Mouse (Mus musculus) liver, embryonic 13.5 days (tissue): ENCODE results near the gene Tbc1d1. TPM values are rescaled to one million over a fixed set of nuclear protein-coding genes. Genes with fewer than 3 reads are reported as not detected.
"Not testable (repeated sequence)": the region's sequence is repeated elsewhere in the genome, so short reads cannot be mapped to it uniquely, and the experiment has no call there.

ENCODE experiments used
- ATAC-seq: fragments of 200-750 bp; cut with Nextera tagmentation; 2 replicates; pipeline ENCODE4 v1.8.0; 2017; ENCODE audit warnings: low read depth, mild to moderate bottlenecking, moderate number of reproducible peaks, moderate library complexity
- DNase-seq: peaks from one replicate; pipeline ENCODE4 v3.0.0; 2022
- H3K27ac ChIP-seq: fragments of 300-500 bp; sonication (generic); 2 replicates; pipeline ENCODE4 v1.5.1; 2015; ENCODE audit warnings: moderate library complexity, mild to moderate bottlenecking, inconsistent platforms
- H3K27me3 ChIP-seq: fragments of 300-500 bp; sonication (generic); 2 replicates; pipeline ENCODE4 v1.6.1; 2015; ENCODE audit warnings: mild to moderate bottlenecking, inconsistent platforms
- H3K36me3 ChIP-seq: fragments of 300-500 bp; sonication (generic); 2 replicates; pipeline ENCODE4 v1.6.1; 2015; ENCODE audit warnings: mild to moderate bottlenecking, inconsistent platforms
- H3K4me1 ChIP-seq: fragments of 300-500 bp; sonication (generic); replicated peaks from 2 replicates; pipeline ENCODE4 v1.6.1; 2015; ENCODE audit warnings: inconsistent platforms
- H3K4me2 ChIP-seq: fragments of 300-500 bp; sonication (generic); 2 replicates; pipeline ENCODE4 v1.6.1; 2015; ENCODE audit warnings: inconsistent platforms, mild to moderate bottlenecking, moderate library complexity
- H3K4me3 ChIP-seq: fragments of 300-500 bp; sonication (generic); replicated peaks from 2 replicates; pipeline ENCODE4 v1.5.1; 2015; ENCODE audit warnings: mild to moderate bottlenecking, inconsistent platforms
- H3K9ac ChIP-seq: fragments of 300-500 bp; sonication (generic); 2 replicates; pipeline ENCODE4 v1.6.1; 2015; ENCODE audit warnings: mild to moderate bottlenecking, inconsistent platforms
- H3K9me3 ChIP-seq: fragments of 300-500 bp; sonication (generic); replicated peaks from 2 replicates; pipeline ENCODE4 v1.6.1; 2016; ENCODE audit warnings: inconsistent platforms
- WGBS: fragments of 180-500 bp; shearing (Covaris S2); methylation state at CpG from one replicate; pipeline ENCODE4 v1.1.7; 2015; ENCODE audit not compliant: insufficient replicate concordance; 5-methylcytosine and 5-hydroxymethylcytosine counted together
- polyA plus RNA-seq: library from polyadenylated mRNA; unstranded; fragments of >200 nt; fragmentation: Nextera tagmentation; extraction: Ambion mirVana; gene quantifications from 2 replicates; pipeline ENCODE4 v1.2.1, GENCODE M21; 2015

Gene Tbc1d1
- polyA plus RNA-seq, 1 experiment from 2014 or later, result 7.0 TPM

DNA sequence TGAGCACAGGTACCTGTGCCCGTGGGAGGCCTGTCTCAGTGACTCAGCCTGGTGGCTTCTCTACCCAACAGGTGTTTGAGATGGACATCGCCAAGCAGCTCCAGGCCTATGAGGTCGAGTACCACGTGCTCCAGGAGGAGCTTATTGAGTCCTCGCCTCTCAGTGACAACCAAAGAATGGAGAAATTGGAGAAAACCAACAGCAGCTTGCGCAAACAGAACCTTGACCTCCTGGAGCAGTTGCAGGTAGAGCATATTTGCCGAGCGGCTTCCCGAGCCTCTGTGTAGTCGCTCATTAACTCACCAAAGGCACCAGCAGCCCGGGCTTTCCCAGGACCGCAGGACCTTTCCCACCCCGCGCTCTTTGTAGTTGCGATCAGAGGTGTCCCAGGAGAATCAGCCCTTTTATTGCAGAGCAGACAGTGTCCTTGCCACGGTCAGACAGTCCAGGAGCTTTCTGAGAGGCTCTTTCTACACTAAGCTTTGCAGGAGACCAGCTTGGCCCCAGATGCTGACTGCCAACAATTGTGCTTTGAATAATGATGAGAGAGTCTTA is 189.2 kb downstream of the Tbc1d1 start:
- no peaks in the 10 kb centered on the region for H3K27me3 ChIP-seq
- H3K4me2 ChIP-seq, result no peak overlapping the region
- peak; percentile 82 for ATAC-seq
- H3K9ac ChIP-seq, result no peak overlapping the region
- H3K9me3 ChIP-seq, result no peaks in the 10 kb centered on the region
- peaks cover 18% of the 10 kb centered on the region for H3K36me3 ChIP-seq
- H3K27ac ChIP-seq, result peak overlapping the region; percentile 76
- DNase-seq, result peak; percentile 8
- no peak overlapping the region for H3K4me3 ChIP-seq
- peaks cover 23% of the 10 kb centered on the region for H3K4me1 ChIP-seq
- 73% methylated on average over 16 of the region's 16 CpGs for WGBS

GRCm38 (mm10) chr5:64345761-64346160 is 189.7 kb downstream of the Tbc1d1 start:
- H3K27me3 ChIP-seq, result no peaks in the 10 kb centered on the region
- H3K27ac ChIP-seq, result peak overlapping the region; percentile 76
- WGBS, result 69% methylated on average over 7 of the region's 7 CpGs
- DNase-seq (no peak), ATAC-seq (no peak)
- H3K36me3 ChIP-seq, result peaks cover 20% of the 10 kb centered on the region
- H3K4me2 ChIP-seq, result no peak overlapping the region
- H3K4me3 ChIP-seq, result no peak overlapping the region
- H3K9ac ChIP-seq, result no peak overlapping the region
- H3K9me3 ChIP-seq, result no peaks in the 10 kb centered on the region
- H3K4me1 ChIP-seq, result peaks cover 23% of the 10 kb centered on the region

DNA sequence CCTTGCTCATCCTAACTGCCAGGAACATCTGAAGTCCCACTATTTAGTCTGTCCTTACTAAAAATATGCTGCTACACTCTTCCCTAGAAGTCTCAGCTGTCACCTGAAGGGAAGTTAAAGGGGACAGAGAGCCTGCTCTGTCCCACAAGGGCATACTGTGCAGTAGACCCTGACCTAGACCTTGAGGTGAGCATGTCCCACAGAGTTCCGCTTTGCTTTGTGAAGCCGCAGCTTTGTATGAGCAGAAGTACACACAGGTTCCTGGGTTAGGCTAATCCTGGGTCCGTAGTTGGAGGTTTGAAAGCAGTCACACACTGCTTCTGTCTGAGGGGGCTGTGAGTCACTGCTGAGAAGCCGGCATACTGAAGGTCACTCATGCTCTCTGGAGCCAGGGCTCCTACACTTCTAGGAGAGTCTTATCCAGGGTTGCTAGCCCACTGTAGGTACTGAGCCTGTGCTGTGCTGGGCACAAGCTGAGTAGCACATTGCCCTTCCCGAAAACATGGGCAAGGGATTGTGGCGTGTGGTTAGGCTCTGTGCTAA is 190.3 kb downstream of the Tbc1d1 start:
- Histone ChIP-seq H3K4me1 (peaks cover 22% of the 10 kb centered on the region), H3K4me3 (no peak overlapping the region), H3K36me3 (peaks cover 24% of the 10 kb centered on the region), H3K27me3 (no peaks in the 10 kb centered on the region), H3K9me3 (no peaks in the 10 kb centered on the region), H3K27ac (peak overlapping the region; percentile 76), H3K4me2 (no peak overlapping the region), H3K9ac (0 out of 2 replicates have a peak overlapping the region, but pooled peaks have one; percentile 29)
- 76% methylated on average over 6 of the region's 6 CpGs for WGBS
- DNase-seq, result no peak
- no peak for ATAC-seq

GRCm38 (mm10) chr5:64348166-64348565 is 192.1 kb downstream of the Tbc1d1 start:
- no peak overlapping the region for H3K9ac ChIP-seq
- no peak overlapping the region for H3K4me2 ChIP-seq
- H3K27ac ChIP-seq, result no peak overlapping the region
- H3K36me3 ChIP-seq, result peaks cover 24% of the 10 kb centered on the region
- no peak for ATAC-seq
- H3K4me1 ChIP-seq, result peaks cover 17% of the 10 kb centered on the region
- 89% methylated on average over 2 of the region's 2 CpGs for WGBS
- H3K9me3 ChIP-seq, result no peaks in the 10 kb centered on the region
- H3K4me3 ChIP-seq, result no peak overlapping the region
- no peak for DNase-seq
- no peaks in the 10 kb centered on the region for H3K27me3 ChIP-seq

- H3K4me1 ChIP-seq, result peaks cover 17% of the 10 kb centered on the region
- H3K4me2 ChIP-seq, result no peak overlapping the region
- peaks cover 24% of the 10 kb centered on the region for H3K36me3 ChIP-seq
- H3K27me3 ChIP-seq, result no peaks in the 10 kb centered on the region
- no peak overlapping the region for H3K27ac ChIP-seq
- H3K4me3 ChIP-seq, result no peak overlapping the region
- ATAC-seq (no peak), DNase-seq (no peak)
- 71% methylated on average over 8 of the region's 8 CpGs for WGBS
- no peak overlapping the region for H3K9ac ChIP-seq
- H3K9me3 ChIP-seq, result no peaks in the 10 kb centered on the region
These were observed 192.7 kb downstream of the Tbc1d1 start for GRCm38 (mm10) chr5:64348780-64349179.

DNA sequence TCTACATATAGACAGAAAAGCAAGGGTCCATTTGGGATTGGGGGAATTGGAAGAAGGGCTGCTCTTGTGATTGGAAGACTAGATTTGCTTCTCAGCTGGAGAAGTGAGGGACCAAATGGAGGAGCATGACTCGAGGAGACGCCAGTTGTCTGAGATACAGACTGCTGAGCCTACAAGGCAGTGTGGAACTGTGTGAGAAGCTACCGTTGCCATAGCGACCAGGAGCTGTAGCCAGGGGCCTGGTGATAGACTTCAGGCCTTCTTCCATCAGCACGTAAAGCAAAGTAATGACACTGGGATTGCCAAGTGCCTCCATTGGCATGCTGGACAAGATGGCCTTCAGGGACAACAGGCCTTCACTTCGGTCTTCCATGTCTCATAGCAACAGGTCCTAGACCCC is 195.9 kb downstream of the Tbc1d1 start:
- peaks cover 12% of the 10 kb centered on the region; the same call in 1 of the 2 replicates for H3K36me3 ChIP-seq
- no peaks in the 10 kb centered on the region for H3K27me3 ChIP-seq
- no peak overlapping the region for H3K4me3 ChIP-seq
- H3K9ac ChIP-seq, result no peak overlapping the region
- 71% methylated on average over 6 of the region's 6 CpGs for WGBS
- no peaks in the 10 kb centered on the region for H3K4me1 ChIP-seq
- ATAC-seq (no peak), DNase-seq (no peak)
- no peak overlapping the region for H3K4me2 ChIP-seq
- no peak overlapping the region for H3K27ac ChIP-seq
- H3K9me3 ChIP-seq, result no peaks in the 10 kb centered on the region

GRCm38 (mm10) chr5:64358639-64359584 is 202.8 kb downstream of the Tbc1d1 start:
- no peak for DNase-seq
- Histone ChIP-seq H3K9ac (no peak overlapping the region), H3K36me3 (0 out of 2 replicates have a peak, but pooled peaks cover 3% of the 10 kb centered on the region), H3K9me3 (no peaks in the 10 kb centered on the region), H3K4me1 (peaks cover 15% of the 10 kb centered on the region), H3K4me3 (no peak overlapping the region), H3K27me3 (no peaks in the 10 kb centered on the region), H3K27ac (no peak overlapping the region), H3K4me2 (no peak overlapping the region)
- 79% methylated on average over 18 of the region's 18 CpGs for WGBS
- no peak for ATAC-seq

DNA sequence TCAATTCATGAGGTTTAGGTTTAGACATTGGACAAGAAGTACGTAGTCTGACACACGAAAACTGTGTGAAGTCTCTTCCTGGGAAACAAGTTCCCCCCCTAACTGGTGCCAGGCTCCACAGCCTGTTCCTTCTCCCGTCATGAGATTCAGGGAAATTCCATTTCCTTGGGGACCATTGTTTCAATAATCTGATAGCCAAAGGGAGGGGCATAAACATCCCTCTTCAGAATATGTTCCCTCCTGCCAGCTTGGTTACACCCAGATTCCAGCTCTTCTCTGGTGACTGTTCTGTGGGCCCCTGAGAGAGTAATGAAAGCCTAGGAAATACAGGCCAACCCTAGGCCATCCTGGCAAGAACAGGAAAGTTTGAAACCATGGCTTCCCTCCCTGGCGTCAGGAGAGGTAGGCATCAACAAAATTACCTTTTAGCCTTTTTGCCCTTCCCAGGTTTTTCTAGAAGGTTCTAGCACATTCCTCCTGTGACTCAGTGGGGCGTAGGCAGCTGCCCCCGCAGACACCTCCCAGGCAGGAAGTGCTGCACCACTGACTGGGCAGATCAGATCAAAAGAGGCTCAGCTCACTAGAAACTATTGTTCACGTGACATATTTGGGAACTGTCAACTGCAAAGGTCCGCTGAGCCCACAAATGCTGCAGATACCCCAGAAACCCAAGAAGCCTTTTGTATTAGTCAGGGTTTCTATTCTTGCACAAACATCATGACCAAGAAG is 204.2 kb downstream of the Tbc1d1 start:
- Histone ChIP-seq H3K4me1 (peaks cover 29% of the 10 kb centered on the region), H3K9me3 (no peaks in the 10 kb centered on the region), H3K4me3 (no peak overlapping the region), H3K27me3 (no peaks in the 10 kb centered on the region), H3K27ac (peak overlapping the region; percentile 29; the same call in 1 of the 2 replicates), H3K4me2 (no peak overlapping the region), H3K9ac (0 out of 2 replicates have a peak overlapping the region, but pooled peaks have one; percentile 17), H3K36me3 (0 out of 2 replicates have a peak, but pooled peaks cover 3% of the 10 kb centered on the region)
- ATAC-seq, result peak; percentile 63; the same call in 1 of the 2 replicates
- 40% methylated on average over 8 of the region's 8 CpGs for WGBS
- DNase-seq, result peak; percentile 28

GRCm38 (mm10) chr5:64360876-64361268 is 204.8 kb downstream of the Tbc1d1 start:
- H3K9ac ChIP-seq, result 0 out of 2 replicates have a peak overlapping the region, but pooled peaks have one; percentile 17
- not testable (repeated sequence) for H3K27ac ChIP-seq, H3K4me3 ChIP-seq, H3K9me3 ChIP-seq, ATAC-seq, DNase-seq, H3K4me2 ChIP-seq, H3K27me3 ChIP-seq, H3K36me3 ChIP-seq
- peaks cover 35% of the 10 kb centered on the region for H3K4me1 ChIP-seq

- Histone ChIP-seq H3K9ac (no peak overlapping the region), H3K4me3 (no peak overlapping the region), H3K27me3 (0 out of 2 replicates have a peak, but pooled peaks cover 5% of the 10 kb centered on the region), H3K4me2 (peak overlapping the region; percentile 10; the same call in 1 of the 2 replicates), H3K27ac (no peak overlapping the region), H3K9me3 (no peaks in the 10 kb centered on the region), H3K36me3 (0 out of 2 replicates have a peak, but pooled peaks cover 3% of the 10 kb centered on the region), H3K4me1 (peaks cover 36% of the 10 kb centered on the region)
- no peak for ATAC-seq
- WGBS, result 66% methylated on average over 5 of the region's 5 CpGs
- DNase-seq, result no peak
These were observed 207.8 kb downstream of the Tbc1d1 start for GRCm38 (mm10) chr5:64363859-64364406.
